ENCODE assay signal across 9 mouse cellular contexts in the genomic region with DNA sequence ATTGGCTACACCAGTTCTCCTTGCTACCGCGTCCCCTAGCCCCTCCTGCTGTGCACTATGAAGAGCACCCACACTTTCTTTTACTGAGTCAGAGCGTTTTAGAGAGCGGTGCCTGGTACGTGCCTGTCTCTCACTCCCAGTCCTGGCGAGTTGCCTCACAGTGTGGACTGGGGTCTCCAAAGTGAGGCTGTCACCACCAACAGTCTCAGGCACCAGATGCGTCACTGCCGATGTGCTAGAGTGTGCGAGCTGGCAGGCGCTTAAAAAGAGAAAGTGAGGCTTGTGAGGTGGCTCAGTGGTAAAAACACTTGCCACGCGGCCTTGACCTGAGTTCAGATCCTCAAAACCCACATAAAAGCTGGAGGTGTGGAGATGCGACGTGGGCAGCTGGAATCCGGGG. TPM values are rescaled to one million over a fixed set of nuclear protein-coding genes. Genes with fewer than 3 reads are reported as not detected.
A peak's percentile ranks its signal among the peaks of the same experiment; 100 is the strongest.
DNase-seq lines count a peak whose midpoint lies in the region; TF ChIP-seq lines count a peak whose summit lies in the region.
"Had no signal": no experiment of that assay in that cellular context is flagged by ENCODE, and none has a peak within 500 bp of the region (broad histone marks: within the 10 kb centered on the region; RNA-seq: fewer than 3 reads in every experiment).

No protein-coding gene starts in this region.

- H3K4me3 ChIP-seq in lung, adult 2 months (replicated peaks; ENCODE audit: extremely low read depth, low read depth, low read length) = no peak overlapping the region
- H3K4me3 ChIP-seq: liver, embryonic 13.5 days had no signal

- peak; percentile 41 for DNase-seq in adrenal gland, adult 2 months
- DNase-seq in adrenal gland, postnatal 10 days = no peak
- DNase-seq in lung, adult 2 months = peak; percentile 23
- DNase-seq in lung, postnatal 36 days = no peak
- DNase-seq in cerebellum, postnatal 10 days = peak; percentile 50 to 60
- DNase-seq in kidney, postnatal 14 days = peak; percentile 2
- no peak for DNase-seq in layer of hippocampus, postnatal 14 days (ENCODE audit: low spot score in 2 of 2)
- DNase-seq in ovary, postnatal 36 days (ENCODE audit: low spot score) = no peak
- DNase-seq: liver, embryonic 13.5 days had no signal

- TF ChIP-seq CTCF in lung, adult 2 months (IDR thresholded peaks at IDR 0.05; ENCODE audit: insufficient read depth, low read length) = no peak

- no peak for TF ChIP-seq POLR2A in lung, adult 2 months (IDR thresholded peaks at IDR 0.05; ENCODE audit: borderline replicate concordance, extremely low read depth, low read depth, low read length)

- peaks cover 28% of the 10 kb centered on the region for H3K4me1 ChIP-seq in lung, adult 2 months (ENCODE audit: control insufficient read depth, insufficient read depth, low read length)

- 35% methylated on average over 15 of the region's 15 CpGs for WGBS in lung, adult 2 months

RNA-seq across cellular contexts. Expression of gene Anp32a, which starts 8.2 kb away (rescaled TPM):
- 100 to 1,000 TPM; 278 to 501 TPM for total RNA-seq in adrenal gland, adult 2 months (2021)
- 8.0 and 9.8 TPM in 2 replicates for polyA plus RNA-seq in adrenal gland, adult 2 months (2012; rRNA removed)
- 100 to 1,000 TPM; 274 to 316 TPM for total RNA-seq in adrenal gland, postnatal 10 days (2021)
- polyA plus RNA-seq in lung, adult 2 months (2012; rRNA removed) = 28.9 and 58.2 TPM in 2 replicates
- total RNA-seq in layer of hippocampus, postnatal 14 days (2021) = 100 to 1,000 TPM; 241 to 247 TPM

Comparison
In these comparisons a context has a peak if more than half of its experiments do, and no peak if none do; other contexts are left out.
1. DNase-seq: peak in adrenal gland, adult 2 months (single experiment), lung, adult 2 months (single experiment), cerebellum, postnatal 10 days (2 of 2) and kidney, postnatal 14 days (single experiment); none in adrenal gland, postnatal 10 days (single experiment), lung, postnatal 36 days (single experiment), layer of hippocampus, postnatal 14 days (0 of 2) and ovary, postnatal 36 days (single experiment).